Mouse (Mus musculus) heart, adult 9 months (tissue): Measurements from ENCODE around the gene Sprn.
"Not testable (repeated sequence)": the region's sequence is repeated elsewhere in the genome, so short reads cannot be mapped to it uniquely, and the experiment has no call there.

Experiments used
- DNase-seq, 2 experiments: peaks; one replicate each; pipeline ENCODE4 v3.0.0; 2022; ENCODE audit warnings: low spot score in 2 of 2

The Sprn gene

GRCm38 (mm10) chr7:140144550-140144949, 10.1 kb downstream of the Sprn start:
- DNase-seq = no peak

- DNase-seq = peak in 1 of 2 experiments; percentile 56
Observed at GRCm38 (mm10) chr7:140141350-140141749, 13.3 kb downstream of the Sprn start.

GRCm38 (mm10) chr7:140138021-140138310, 16.7 kb downstream of the Sprn start:
- DNase-seq = no peak

- DNase-seq = peak; percentile 92 to 95
Observed at GRCm38 (mm10) chr7:140137135-140138020, 17.3 kb downstream of the Sprn start, which contains the start of gene Mtg1. TSS of gene Mtg1 (plus strand) at chr7:140137564.

GRCm38 (mm10) chr7:140135106-140135770, 19.4 kb downstream of the Sprn start:
- no peak for DNase-seq

- not testable (repeated sequence) for DNase-seq
Observed at GRCm38 (mm10) chr7:140134033-140134432, 20.6 kb downstream of the Sprn start.

GRCm38 (mm10) chr7:140132184-140132583, 22.5 kb downstream of the Sprn start:
- not testable (repeated sequence) for DNase-seq

GRCm38 (mm10) chr7:140127911-140128310, 26.8 kb downstream of the Sprn start:
- peak in 1 of 2 experiments; percentile 31 for DNase-seq

- no peak for DNase-seq
Observed at GRCm38 (mm10) chr7:140126934-140127333, 27.7 kb downstream of the Sprn start.

- DNase-seq = no peak
Observed at GRCm38 (mm10) chr7:140126022-140126350, 28.7 kb downstream of the Sprn start.

GRCm38 (mm10) chr7:140125278-140126021, 29.2 kb downstream of the Sprn start:
- DNase-seq = peak; percentile 90 to 93

- no peak for DNase-seq
Observed at GRCm38 (mm10) chr7:140124382-140124781, 30.3 kb downstream of the Sprn start.

GRCm38 (mm10) chr7:140122765-140123164, 31.9 kb downstream of the Sprn start:
- DNase-seq = no peak

GRCm38 (mm10) chr7:140121338-140121910, 33.3 kb downstream of the Sprn start:
- DNase-seq = no peak

GRCm38 (mm10) chr7:140120484-140120883, 34.2 kb downstream of the Sprn start:
- no peak for DNase-seq

GRCm38 (mm10) chr7:140116329-140117054, 38.2 kb downstream of the Sprn start, which contains the start of gene Echs1:
TSS of gene Echs1 (minus strand) at chr7:140116476.
- peak; percentile 91 to 93 for DNase-seq

GRCm38 (mm10) chr7:140115583-140116328, 38.9 kb downstream of the Sprn start, which contains the start of gene Paox:
TSS of gene Paox (plus strand) at chr7:140115799.
- peak; percentile 76 to 77 for DNase-seq

GRCm38 (mm10) chr7:140111943-140112342, 42.7 kb downstream of the Sprn start:
- DNase-seq = no peak

- no peak for DNase-seq
Observed at GRCm38 (mm10) chr7:140104009-140104408, 50.7 kb downstream of the Sprn start.
